Mouse (Mus musculus) retina, embryonic 14.5 days (tissue): Measurements from ENCODE around the gene Dusp1.

Experiments
- DNase-seq: peaks from one replicate; pipeline ENCODE4 v3.0.0-alpha.2; 2015; ENCODE audit warnings: low spot score

The Dusp1 gene

DNA sequence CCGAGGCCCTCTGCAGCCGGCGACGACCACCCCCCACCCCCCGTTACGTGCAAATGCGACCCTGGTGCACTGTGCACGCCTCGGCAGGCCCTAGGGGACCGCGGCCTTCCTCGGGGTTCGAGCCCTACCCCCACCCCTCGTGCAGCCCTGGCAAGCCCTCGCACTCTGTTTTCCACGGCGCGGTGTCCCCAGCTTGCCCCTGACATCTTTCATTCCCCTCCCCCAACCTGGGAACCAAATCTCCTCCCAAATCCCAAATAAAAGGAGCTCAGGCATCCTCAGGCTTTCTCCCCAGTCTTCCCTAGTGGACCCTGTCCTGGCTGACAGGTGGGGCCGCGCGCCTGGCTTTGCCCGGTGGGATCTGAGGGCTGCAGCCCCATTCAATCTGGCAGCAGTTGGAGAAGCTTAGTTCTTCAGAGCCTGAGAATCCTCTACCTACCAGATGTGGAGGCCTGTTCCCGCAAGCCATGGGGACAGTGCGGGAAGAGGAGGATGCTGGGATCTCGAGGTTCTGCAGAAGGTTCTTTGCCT, at the start of gene Dusp1:
Dusp1 (minus strand) TSS at position 478 of the 531 bp plus-strand sequence.
- peak; percentile 32 for DNase-seq

DNA sequence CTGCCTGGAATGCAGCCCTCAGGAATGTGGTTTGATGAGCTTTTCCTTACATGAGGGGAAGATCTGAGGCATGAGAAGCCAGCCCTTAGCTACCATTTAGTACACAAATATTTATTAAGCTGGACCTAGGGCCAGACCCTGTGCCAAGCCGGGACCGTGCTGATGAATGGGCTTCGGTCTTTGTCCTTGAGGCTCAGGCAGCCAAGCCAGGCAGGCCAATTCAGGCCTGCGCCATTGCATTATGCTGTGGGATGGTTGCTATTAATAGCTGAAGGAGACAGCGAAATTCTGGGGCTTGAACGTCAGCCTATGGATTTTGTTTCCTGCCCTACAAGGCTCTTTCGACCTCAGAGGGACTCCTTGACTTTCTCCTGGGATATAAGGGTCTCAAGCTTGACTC, 49.4 kb upstream of the Dusp1 start:
- DNase-seq = no peak

DNA sequence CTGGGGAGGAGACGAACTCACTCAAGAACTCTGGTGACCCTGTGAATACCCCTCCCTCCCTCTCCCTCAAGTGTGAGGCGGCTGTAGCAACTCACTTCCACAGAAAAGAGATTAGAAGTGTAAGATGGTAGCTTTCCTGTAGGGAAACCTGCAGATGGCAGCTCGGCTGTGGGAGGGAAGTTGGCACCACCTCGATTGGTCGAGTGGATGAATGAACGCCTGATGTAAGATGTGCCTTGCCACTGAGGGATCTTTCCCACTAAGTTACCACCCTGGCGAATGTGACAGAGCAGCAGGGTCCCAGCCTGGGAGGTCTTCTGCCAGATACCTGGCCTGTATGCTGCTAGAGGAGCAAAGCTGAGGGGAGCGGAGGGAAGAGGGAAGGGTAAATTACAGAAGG, 47.9 kb upstream of the Dusp1 start:
- no peak for DNase-seq

DNA sequence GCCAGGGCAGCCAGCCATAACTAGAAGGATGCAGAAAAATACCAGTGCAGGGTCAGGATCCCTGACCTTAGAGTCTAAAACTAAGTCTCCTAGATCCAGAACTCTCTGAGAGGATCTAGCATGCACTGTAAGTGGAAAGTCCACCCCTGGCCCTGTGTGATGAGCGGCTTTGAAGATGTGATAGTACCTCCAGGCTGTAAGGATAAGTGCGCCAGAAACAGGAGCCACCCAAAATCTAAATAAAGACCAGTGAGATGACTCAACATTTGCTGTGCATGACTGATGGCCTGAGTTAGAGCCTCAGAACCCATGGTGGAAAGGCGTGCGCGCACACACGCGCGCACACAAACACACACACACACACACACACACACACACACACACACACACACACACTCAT, 46.9 kb upstream of the Dusp1 start:
- DNase-seq = no peak

DNA sequence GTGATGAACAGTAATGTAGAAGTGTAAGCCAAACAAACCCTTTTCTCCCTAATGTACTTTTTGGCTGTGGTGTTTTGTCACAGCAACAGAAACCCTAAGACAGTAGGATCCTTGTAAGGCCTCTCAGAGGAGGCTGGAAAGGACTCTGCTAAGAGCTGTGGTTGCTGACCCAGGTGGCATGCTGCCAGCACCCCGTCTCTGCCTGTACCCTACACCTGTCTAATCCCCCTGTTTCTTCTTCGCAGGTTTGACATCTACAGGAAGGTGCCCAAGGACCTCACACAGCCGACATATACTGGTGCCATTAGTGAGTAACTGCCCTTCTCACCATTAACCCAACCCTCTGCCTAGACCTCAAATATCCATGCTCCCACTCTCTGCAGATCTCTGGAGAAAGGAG, 46.4 kb upstream of the Dusp1 start:
- DNase-seq = no peak

DNA sequence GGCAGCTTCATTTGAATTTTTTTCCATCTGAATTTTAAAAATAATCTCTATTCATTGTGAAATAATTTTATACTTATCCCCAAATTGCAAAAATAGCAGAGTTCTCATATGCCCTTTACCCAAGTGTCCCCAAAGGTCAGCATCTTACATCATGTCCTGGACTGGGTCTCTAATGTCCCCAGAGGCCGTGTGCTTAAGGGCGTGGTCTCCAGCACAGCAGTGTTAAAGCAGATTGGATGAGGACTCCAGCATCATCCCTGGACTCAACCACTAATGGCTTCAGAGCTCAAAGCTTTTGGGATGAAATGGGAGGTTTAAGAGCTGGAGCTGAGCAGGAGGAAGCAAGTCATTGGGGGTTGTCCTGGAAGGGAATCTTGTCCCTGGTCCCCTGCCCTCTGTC, 44.6 kb upstream of the Dusp1 start:
- DNase-seq = no peak

DNA sequence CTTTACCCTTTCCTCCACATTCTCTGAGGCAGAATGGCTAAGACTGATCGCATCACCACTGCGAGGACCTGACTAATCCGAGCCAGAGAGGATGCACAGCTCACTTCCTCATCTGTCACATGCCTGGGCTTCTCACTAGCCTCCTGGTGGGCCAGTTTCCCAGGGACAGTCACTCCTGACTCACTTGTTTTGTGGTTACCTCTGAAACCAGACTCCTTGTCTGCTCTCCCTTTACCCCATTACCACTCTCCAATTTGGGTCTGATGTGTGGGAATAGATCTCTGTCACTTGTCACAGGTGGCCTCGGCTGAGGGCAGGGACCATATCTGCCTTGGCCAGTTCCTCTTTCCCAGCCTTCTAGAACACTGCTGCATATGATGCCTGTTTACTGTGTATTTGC, 43.7 kb upstream of the Dusp1 start:
- no peak for DNase-seq

DNA sequence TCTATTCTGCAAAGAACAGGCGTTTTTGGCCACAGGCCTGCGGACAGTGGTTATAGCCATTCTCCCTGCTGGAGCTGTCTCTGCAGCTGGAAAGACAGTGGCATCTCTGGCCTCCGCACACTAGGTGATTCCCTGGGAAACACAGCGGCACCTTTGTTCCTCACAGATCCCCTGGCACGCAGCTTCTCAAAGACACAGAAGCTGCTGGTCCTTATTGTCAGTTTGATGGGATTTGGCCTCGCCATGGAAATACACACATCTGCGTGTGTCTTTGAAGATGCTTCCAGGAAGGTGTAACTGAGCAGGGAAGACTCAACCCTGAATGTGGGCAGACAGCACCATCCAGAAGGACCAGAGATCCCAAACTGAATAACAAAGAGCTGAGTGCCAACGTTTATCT, 41.4 kb upstream of the Dusp1 start:
- DNase-seq = no peak

DNA sequence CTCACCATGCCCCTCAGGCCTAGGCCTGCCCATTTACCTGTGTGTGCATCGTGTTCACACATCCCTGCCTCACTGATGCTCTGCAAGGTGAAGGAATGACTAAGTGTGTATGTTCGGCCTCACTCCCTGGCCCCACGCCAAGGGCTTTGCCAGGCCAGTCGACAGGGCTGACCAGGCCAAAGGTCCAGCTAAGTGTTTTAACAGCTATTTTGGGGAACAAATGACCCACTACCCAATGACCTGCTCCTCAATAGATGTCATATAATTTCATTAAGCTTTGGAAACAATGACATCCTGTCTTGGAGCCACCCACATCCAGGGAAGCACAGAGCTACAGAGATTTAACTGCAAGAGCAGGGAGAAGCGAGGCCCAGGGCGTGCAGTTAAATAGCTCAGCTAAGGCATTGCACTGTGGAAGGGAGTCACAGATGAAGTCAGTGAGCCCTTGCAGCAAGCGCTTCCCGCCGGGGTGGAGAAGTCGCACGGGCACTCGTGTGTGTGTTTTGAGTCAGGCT, 40.5 kb upstream of the Dusp1 start:
- no peak for DNase-seq

DNA sequence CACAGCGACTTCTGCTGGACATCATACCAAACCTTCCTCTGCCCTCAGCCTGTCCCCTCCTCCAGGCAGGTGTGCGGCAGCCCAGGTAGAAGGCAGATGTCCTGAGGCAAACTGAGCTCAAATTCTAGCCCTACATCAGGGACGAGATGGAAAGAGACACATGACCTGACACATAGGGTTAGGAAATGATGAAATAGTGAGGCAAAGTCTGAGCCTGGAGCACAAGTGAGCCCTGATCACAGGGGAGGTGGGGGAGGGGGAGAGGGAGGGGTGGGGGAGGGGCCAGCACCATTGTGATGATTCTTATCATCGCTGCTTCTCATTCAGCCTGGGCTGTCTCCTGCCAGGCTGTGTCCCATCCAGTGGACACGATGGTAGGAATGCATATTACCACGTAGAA, 40.0 kb upstream of the Dusp1 start:
- DNase-seq = no peak

DNA sequence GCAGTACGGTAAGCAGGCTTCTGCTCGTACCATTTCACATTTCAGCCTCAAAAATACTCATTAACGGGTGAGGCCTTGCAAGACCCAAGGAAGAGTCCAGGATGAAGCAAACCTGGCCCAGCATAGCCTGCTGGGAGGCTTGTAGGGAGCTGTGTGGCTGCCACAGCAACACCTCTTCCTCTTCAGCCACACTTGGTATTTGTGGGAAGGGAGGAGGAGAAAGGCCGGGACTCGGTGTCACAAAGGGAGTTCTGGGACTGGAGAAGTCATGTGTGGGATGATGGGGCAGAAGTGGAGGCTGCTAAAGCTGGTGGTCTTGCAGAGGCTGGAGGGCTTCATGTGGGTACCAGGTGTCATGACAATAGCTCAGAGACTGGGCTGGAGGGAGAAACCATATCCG, 39.6 kb upstream of the Dusp1 start:
- no peak for DNase-seq

DNA sequence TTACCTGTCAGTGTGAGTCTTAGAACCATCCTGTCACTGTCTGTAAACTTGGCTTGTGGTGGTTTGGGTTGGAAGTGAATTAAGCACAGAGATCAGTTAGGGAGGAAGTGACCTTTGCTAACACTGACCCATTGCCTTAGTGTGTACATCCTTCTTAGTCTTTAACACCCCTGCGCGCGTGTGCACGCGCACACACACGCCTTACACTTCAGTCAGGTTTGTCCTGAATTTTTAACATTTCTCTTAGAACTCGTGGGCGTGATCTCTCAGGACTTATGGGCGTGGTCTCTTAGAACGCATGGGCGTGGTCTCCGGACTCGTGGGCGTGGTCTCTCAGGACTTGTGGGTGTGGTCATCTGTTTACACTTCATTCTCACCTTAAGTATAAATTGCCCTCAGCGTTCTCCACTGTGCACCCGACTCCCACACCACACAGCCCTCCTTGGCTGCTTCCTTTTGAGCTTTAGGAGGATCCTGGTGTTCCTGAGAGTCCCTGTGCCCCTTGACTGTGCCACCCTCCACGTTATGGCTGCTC, 39.1 kb upstream of the Dusp1 start:
- DNase-seq = no peak

DNA sequence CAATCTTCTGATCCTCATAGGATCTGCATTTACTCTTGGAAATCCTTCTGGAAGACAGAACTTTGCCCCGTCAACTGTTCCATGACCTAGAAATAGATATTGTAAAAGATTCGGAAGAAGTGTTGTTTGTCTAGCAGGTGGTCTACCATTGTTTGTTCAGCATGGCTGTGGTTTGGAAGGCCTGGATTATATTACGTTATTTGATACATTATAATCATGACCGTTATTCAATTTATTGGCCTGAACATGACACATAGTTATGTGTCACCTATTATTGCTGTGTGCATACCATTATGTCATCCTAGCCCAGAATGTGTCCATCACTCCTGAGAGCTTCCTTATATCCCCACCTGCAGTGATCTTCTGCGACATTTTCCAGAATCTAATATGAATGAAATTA, 36.9 kb upstream of the Dusp1 start:
- DNase-seq = no peak

DNA sequence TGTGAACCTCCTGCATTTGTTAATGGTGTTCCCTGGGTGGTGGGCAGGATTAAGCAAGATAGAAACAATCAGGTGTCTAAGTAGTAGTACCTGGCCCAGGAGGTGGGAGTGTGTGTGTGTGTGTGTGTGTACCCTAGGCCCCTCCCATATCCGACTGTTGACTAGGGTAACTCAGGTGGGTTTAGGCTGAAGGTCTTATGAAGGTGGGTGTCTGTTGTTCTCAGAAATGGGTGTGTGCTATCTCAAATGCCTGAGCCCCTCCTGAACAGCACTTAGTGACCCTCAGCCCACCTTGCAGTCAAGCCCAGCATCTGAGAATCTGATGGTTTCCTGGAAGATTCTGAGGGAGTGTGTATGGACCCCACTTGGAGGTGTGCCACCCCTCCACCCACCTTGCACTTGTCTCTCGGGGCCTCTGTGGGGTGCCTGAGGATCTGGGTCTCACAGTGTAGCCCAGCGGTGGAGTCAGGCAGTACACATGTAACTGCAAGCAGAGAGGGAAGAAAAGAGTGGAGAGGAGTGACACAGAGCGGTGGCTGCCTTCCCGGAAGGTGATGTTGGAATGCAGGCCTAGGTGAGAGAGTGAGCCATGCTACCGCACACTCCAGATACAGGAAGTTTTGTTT, 35.0 kb upstream of the Dusp1 start:
- no peak for DNase-seq

DNA sequence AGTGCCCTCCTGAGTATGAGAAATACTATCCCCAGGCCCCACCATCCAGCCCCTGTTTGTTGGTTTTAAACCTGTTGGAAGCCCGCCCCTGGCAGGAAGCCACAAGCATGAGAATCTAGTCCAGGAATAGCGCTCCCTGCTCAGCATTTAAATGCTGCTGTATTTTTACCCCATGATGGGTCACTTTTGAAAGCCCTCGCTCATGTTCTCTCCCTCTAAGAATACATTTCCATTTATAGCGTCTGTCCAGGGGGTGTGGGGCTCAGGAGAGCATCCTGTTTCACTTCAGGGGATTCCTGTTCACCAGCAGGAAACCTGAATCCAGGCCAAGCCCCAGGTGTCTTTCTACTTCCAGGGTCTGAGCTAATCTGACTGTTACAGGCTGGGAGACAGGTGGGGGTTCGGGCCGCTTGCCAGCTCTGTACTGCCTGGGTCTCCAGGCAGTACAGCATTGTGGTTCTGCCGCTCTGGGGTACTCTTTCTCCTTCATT, 34.3 kb upstream of the Dusp1 start:
- no peak for DNase-seq

DNA sequence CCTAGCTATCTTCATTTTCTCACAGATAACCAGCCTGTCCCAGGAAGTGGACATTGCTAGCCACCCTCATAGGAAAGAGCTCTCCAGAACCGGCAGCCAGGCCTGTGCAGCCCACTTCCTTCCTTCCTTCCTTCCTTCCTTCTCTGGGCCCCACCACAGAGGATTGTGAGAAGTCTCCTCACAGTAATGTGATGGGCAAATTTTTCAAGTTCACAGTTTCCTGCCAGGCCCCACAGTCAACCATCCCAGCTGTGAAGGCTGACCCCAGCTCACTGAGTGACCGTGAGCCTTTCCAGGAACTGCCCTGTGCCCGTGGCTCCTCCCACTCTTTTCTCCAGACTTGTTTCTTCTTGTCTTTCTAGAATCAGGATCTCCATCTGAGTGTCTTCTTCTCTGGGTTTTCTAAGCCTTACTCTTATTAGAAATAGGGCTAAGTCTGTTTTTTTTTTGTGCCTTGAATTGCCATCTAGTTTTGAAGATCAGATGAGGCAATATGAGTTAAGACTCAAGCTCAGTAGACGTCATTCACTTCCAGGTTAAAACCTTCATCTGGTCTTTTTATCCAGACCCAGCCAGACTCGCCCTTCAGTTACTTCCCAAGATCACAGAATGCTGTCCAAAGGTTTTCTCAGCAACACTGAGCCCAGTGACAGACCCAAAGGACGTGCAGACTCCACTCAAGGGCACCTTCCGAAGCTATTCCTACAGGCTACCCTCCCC, 33.7 kb upstream of the Dusp1 start:
- DNase-seq = no peak

DNA sequence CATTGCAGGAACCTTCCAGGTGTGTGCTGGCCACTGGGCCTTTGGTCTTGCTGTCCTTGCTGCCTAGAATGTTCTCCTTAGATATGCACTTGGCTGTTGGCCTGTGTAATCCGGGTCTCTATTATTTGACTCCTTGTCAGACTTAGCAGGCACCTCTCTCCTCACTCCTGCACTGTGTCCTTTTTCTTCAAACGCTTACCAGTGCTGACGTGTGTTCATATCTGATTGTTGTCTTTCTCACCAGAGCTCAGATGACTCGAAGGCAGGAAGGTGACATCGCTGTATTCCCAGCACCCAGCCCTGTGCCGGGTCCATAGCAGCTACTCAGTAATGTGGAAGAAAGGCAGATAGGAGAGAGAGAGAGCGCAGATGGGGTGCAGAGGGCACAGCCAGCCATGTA, 33.0 kb upstream of the Dusp1 start:
- no peak for DNase-seq

DNA sequence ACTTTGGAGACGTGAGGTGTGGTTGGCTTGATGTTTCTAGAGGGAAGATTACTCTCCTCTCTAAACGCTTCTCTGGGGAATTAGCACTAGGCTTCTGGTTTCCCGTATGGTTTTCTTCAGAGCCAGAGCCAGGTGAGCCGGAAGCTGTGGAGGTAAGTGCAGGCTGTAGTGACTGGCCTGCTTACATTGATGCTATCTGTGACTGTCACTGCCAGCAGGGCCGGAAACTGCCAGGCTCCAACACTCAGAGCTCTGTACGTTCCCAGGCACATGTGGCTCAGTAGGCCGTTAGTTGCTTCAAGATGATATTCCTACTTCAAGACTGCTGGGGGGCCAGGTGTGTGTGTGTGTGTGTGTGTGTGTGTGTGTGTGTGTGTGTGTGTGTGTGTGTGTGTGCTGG, 32.2 kb upstream of the Dusp1 start:
- DNase-seq = no peak

DNA sequence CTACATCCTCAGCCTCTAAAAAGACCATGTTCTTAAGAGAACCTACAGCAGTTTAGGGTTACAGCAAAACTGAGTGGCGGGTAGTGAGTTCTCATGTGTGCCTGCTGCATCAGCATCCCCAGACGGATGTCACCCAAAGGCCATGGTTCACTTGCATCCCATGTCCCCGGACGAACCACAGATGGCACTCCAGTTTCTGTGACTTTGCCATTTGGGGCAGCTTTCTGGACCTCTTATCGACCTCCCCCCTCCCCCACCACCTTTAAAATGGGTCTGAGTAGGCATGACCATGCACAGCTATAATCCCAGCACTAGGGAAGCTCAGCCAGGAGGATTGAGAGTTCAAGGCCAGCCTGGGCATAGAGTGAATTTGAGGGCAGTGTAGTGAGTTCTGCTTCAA, 31.3 kb upstream of the Dusp1 start:
- DNase-seq = no peak

DNA sequence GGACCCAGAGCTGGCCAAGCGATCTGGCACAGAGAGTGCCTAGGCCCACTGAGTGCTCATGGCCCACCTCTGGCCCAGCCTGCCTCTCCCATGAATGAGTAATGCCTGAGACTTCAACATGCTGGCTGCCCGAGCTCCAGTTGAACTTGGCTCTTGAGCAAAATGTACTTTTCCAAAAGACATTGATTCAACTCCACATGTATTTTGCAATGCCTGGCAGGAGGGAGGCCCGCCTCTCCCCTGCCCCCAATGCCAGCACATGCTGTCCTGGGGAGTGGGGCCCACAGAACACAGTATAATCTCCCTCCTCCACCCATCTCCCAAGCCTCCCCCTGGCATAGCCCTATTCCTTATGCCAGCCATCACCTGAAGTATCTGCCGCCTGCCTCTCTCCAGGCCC, 30.6 kb upstream of the Dusp1 start:
- no peak for DNase-seq

DNA sequence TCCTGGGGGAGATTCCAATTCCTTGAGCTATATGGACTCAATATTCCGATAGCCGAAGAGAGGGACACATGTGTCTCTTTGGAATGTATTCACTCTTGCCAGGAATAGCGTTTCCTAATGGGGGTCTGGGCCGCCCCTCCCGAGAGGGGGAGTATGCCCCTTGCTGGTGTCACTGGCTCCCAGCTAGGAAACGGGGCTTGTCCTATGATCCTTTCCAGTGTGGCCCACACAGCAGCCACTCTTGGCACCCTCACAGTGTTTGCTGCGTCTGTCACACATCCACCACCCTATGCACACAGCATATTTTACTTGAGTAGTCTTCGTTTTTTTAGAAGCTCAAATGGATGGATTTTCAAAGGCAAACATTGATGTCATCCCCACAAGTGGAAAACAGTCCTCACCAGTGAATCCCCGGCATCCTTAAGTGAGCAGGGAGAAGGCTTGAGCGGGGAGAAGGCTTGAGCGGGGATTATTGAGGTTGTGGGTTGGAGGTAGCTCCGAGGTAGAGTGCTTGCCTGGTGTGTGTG, 26.1 kb upstream of the Dusp1 start:
- DNase-seq = no peak

DNA sequence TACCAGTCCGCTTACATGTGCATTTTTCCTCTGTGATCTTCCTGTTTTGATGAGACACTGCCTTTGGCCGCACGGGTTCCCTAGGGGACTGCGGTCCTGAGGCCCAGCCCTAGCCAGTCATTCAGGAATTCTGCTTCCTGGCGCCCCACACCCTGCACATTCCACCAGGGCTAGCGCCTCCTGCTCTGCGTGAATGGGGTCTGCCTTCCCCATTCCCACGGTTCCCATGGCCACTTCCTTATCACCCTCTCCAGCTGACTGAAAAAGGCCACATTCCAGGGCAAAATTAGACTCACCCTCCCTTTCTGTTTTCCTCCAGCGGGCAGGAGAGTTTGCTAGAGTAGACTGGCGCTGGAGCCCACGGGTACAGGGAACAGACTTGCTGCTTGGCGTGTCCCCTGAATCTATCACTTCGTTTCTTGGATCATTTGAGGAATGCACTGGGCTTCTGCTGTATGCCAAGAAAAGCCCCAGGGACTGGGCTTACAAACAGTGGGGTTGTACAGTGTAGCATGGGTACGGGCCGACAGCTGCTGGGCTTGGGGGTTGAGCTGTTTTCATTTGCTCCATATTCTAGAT, 22.7 kb upstream of the Dusp1 start:
- peak; percentile 27 for DNase-seq

DNA sequence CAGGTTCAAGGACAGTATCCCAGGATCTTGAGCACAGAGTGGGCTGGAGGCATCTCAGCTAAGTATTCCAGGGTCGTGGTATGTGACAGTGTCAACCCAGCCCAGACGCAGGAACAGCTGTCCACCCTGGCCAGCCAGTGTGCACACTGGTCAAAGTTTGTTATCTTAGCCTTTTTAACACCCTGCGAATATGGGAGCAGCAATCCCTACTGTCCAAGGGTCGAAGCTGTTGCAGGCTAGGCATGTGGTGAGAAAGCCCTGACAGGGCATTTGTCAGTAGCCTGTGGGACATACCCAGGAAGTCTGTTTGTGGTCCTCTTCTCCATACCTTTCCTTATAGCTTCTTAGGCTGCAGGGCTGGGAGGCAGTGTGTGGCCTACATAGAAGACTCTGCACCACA, 22.1 kb upstream of the Dusp1 start:
- no peak for DNase-seq
